Mouse (Mus musculus): ENCODE results near the gene Cdh13. TPM values are rescaled to one million over a fixed set of nuclear protein-coding genes. Genes with fewer than 3 reads are reported as not detected.
"Not testable (repeated sequence)": the region's sequence is repeated elsewhere in the genome, so short reads cannot be mapped to it uniquely, and the experiment has no call there.

Gene Cdh13
- polyA plus RNA-seq, 1 experiment from 2014 or later, result 62.2 TPM

DNA sequence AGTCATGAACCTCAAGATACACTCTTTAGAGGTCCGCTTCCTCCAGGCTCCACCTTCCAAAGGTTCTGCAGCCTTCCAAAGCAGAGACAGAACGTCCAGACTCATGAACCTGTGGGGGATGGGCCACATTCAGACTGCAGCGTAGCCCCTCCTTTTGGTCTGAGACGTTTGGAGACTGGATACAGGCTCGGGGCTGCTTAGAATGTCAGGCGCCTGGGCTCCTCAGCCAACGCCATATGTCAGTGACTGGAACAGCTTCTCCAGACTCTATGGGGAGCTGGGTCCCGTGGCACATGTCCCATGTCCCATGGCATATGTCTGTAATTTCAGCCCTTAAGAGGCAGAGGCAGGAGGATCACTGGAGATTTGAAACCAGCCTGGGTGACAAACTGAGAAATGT is 989.4 kb downstream of the Cdh13 start:
- no peak for TF ChIP-seq CTCF (IDR thresholded peaks at IDR 0.05)
- ATAC-seq (no peak), DNase-seq (ENCODE audit: low read depth, low spot score) (no peak)
- H3K27me3 ChIP-seq, result no peaks in the 10 kb centered on the region
- POLR2A ChIA-PET, result no interaction called here
- in situ Hi-C loops (cut with MboI; ENCODE audit: low pct_unique_long_range_greater_than_20kb), result no loop called here
- CTCF ChIA-PET, result interaction anchor here (1.0 kb wide), 1 partner anchor 12 kb away, joined by 3 read pairs; no protein-coding TSS in a partner anchor

DNA sequence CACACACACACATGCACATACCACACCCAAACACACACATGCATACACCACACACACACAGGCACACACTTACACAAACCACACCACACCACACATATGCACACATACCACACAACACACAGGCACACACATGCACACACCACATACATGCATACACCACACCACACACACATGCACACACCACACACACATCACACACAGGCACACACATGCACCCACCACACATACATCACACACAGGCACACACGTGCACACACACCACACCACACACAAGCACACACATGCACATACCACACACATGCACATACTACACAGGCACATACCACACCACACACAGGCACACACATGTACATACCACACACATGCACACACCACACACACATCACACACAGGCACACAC is 991.9 kb downstream of the Cdh13 start:
- no peak for DNase-seq (ENCODE audit: low read depth, low spot score)
- in situ Hi-C loops (cut with MboI; ENCODE audit: low pct_unique_long_range_greater_than_20kb), result no loop called here
- POLR2A ChIA-PET, result no interaction called here

DNA sequence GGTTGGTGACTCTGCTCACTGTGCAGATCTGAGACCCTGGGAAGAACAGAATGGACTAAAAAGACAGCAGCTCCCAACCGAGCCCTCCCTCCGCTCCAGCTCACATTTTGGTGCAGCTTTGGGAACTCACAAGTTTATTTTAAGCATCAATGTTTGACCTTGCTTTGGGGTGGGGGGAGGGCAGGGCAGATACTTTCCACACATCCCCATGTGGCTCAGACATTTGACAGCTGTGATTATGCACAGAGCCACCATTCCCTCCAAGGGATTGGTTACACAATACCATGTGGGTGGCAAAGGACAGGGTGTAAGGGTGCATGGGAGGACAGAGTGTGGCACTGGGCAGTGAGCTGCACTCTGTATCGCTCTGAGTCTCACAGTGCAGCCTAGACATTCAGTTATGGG is 993.5 kb downstream of the Cdh13 start:
- no peak for TF ChIP-seq CTCF (IDR thresholded peaks at IDR 0.05)
- no peak for ATAC-seq
- H3K27me3 ChIP-seq, result no peaks in the 10 kb centered on the region
- ChIA-PET CTCF (no interaction called here), POLR2A (no interaction called here)
- no peak for DNase-seq (ENCODE audit: low read depth, low spot score)
- in situ Hi-C loops (cut with MboI; ENCODE audit: low pct_unique_long_range_greater_than_20kb), result no loop called here

More for the DNA sequence above, 991.9 kb downstream of the Cdh13 start:
- no peak for ATAC-seq
- CTCF ChIA-PET, result no interaction called here
- TF ChIP-seq CTCF (IDR thresholded peaks at IDR 0.05), result no peak
- H3K27me3 ChIP-seq, result no peaks in the 10 kb centered on the region

DNA sequence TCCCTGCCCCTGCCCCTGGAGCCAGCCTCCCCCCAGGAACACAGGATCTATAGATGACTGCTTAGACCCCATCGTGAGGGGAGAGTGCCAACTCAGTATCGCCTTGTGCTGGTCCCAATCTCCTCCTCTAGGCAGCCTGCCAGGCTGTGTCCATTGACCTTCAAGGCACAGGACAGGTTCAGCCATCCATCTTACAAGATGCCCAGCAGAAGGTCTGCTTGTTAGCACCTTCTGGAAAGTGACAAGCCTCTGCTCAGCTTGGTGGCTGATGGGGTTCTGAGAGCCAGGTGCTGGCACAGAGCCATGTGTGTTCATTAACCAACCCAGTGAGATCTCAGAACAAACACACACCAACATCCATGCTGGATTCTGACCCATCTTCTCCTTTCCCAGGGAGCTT is 998.2 kb downstream of the Cdh13 start:
- ChIA-PET CTCF (no interaction called here), POLR2A (no interaction called here)
- TF ChIP-seq CTCF (IDR thresholded peaks at IDR 0.05), result no peak
- ATAC-seq, result no peak
- H3K27me3 ChIP-seq, result no peaks in the 10 kb centered on the region
- no peak for DNase-seq (ENCODE audit: low read depth, low spot score)
- in situ Hi-C loops (cut with MboI; ENCODE audit: low pct_unique_long_range_greater_than_20kb), result no loop called here

DNA sequence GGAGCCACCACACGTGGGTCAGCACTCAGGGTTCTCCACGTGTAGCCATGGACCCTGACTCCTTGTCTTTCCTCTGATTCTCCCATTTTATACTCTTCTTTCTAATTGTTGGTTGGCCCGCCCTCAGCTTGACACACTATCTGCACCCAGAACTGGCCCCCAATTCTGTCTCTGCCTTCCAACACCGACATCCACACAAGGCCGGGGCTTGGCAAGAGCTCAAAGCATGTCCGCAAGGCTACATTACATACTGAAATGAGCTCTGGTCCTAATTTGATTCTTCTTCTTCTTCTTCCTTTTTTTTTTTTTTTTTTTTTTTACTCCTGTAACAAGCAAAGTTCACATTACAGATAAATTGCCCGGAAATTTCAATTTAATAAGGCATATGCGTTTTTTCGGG is 1001.0 kb downstream of the Cdh13 start:
- CTCF ChIA-PET, result interaction anchor here (1.2 kb wide), 1 partner anchor 12 kb away, joined by 3 read pairs; no protein-coding TSS in a partner anchor
- no peak for TF ChIP-seq CTCF (IDR thresholded peaks at IDR 0.05)
- no peaks in the 10 kb centered on the region for H3K27me3 ChIP-seq
- ATAC-seq (no peak), DNase-seq (ENCODE audit: low read depth, low spot score) (no peak)
- in situ Hi-C loops (cut with MboI; ENCODE audit: low pct_unique_long_range_greater_than_20kb), result no loop called here
- POLR2A ChIA-PET, result no interaction called here

DNA sequence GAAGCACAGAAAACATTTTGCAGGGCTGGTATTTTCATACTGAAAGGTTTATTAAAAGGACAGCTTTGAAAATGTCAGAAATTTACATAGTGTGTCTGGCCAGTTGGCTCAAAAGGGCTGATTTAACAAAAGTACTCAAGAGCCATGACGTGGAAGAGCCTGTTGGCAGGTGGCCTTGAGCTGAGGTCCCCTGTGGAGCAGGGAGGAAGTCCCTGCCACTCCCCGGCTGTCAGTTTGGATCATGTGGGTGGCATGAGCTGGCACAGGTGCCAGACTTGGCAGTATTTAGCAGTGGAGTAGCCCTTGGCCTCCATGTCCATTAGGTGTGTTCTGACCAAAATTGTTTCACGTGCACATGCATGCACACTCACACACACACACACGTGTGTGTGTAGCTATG is 1001.4 kb downstream of the Cdh13 start:
- ChIA-PET POLR2A (no interaction called here), CTCF (interaction anchor here (1.2 kb wide), 1 partner anchor 12 kb away, joined by 3 read pairs; no protein-coding TSS in a partner anchor)
- ATAC-seq (no peak), DNase-seq (ENCODE audit: low read depth, low spot score) (no peak)
- H3K27me3 ChIP-seq, result no peaks in the 10 kb centered on the region
- no peak for TF ChIP-seq CTCF (IDR thresholded peaks at IDR 0.05)
- in situ Hi-C loops (cut with MboI; ENCODE audit: low pct_unique_long_range_greater_than_20kb), result no loop called here

DNA sequence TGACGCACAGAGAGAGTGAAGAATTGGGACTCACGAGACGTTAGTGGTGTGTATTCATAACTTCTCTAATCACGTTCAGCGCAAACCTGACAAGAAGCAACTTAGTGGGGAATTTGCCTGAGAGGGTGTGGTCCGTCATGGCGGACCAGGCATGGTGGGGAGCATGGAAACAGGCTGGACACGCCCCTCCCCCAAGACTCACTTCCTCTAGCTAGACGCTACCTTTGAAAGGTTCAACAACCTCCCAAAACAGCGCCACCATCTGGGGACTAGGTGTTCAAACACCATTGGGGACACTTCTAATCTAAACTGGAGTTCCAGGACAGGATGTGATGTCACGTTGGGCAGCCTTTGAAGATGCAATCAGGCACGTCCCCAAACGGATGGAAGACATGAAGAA is 1011.9 kb downstream of the Cdh13 start:
- no peaks in the 10 kb centered on the region for H3K27me3 ChIP-seq
- no peak for TF ChIP-seq CTCF (IDR thresholded peaks at IDR 0.05)
- in situ Hi-C loops (cut with MboI; ENCODE audit: low pct_unique_long_range_greater_than_20kb), result no loop called here
- ATAC-seq, result no peak
- ChIA-PET POLR2A (no interaction called here), CTCF (no interaction called here)
- DNase-seq (ENCODE audit: low read depth, low spot score), result no peak

DNA sequence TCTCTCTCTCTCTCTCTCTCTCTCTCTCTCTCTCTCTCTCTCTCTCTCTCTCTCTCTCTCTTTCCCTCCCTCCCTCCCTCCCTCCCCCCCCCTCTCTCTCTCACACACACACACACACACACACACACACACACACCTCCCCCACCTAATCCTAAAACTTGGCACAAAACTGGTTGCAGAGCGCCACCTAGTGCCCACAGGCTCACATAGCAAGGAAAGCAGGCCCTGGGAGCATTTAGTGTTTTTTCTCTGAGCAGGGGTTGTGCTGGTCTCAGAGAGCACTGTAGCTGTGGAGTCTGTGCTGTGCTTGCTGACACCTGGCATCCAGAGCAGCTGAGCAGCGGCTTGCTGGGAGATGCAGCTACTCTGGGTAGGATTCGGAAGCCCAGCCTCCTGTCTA is 1014.2 kb downstream of the Cdh13 start:
- H3K27me3 ChIP-seq; in situ Hi-C loops (cut with MboI; ENCODE audit: low pct_unique_long_range_greater_than_20kb); ATAC-seq; DNase-seq (ENCODE audit: low read depth, low spot score); POLR2A ChIA-PET: not testable (repeated sequence)
- TF ChIP-seq CTCF (IDR thresholded peaks at IDR 0.05), result peak; percentile 83
- CTCF ChIA-PET, result interaction anchor here (0.9 to 1.8 kb wide), 3 partner anchors 10 to 17 kb away, joined by 3 to 4 read pairs (median 3); no protein-coding TSS in a partner anchor

DNA sequence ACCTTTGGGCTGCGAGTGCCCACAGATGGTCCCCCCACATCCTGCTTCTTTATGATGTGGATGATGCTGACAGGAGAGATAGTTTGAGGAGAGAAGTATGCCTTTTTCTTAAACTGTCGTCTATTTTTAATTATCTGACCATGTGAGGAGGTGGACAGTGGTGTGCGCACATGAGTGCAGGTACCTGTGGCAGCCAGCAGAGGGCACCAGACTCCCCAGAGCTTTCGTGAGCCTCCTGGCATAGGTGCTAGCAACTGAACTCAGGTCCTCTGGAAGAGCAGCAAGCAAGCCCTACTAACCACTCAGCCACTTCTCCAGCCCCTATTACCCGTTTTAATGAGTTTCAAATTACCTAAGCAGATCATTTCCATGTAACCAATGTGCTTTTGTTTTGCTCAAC is 1016.8 kb downstream of the Cdh13 start:
- ChIA-PET CTCF (no interaction called here), POLR2A (no interaction called here)
- TF ChIP-seq CTCF (IDR thresholded peaks at IDR 0.05), result peak; percentile 43
- no peak for ATAC-seq
- H3K27me3 ChIP-seq, result no peaks in the 10 kb centered on the region
- DNase-seq (ENCODE audit: low read depth, low spot score), result no peak
- in situ Hi-C loops (cut with MboI; ENCODE audit: low pct_unique_long_range_greater_than_20kb), result no loop called here

DNA sequence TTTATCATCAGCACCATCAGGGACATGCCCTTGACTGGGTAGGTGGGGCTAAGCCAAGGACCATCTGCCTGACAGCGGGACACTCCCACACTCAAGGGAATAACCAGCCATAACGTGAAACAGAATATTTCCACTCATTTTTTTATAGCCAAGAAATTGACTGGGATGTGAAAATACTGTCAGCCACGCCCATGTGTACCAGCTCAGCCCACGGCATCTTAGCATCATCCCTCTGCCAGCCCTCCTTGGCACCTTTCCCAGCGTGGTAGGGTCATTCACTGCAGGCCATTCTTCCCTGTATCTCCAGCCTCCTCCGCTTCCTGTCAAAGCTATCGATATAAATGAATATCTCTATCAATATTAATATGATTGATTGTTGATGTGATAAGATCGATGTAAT is 1020.7 kb downstream of the Cdh13 start:
- POLR2A ChIA-PET, result no interaction called here
- DNase-seq (ENCODE audit: low read depth, low spot score) (no peak), ATAC-seq (no peak)
- CTCF ChIA-PET, result no interaction called here
- in situ Hi-C loops (cut with MboI; ENCODE audit: low pct_unique_long_range_greater_than_20kb), result no loop called here
- no peak for TF ChIP-seq CTCF (IDR thresholded peaks at IDR 0.05)
- no peaks in the 10 kb centered on the region for H3K27me3 ChIP-seq

DNA sequence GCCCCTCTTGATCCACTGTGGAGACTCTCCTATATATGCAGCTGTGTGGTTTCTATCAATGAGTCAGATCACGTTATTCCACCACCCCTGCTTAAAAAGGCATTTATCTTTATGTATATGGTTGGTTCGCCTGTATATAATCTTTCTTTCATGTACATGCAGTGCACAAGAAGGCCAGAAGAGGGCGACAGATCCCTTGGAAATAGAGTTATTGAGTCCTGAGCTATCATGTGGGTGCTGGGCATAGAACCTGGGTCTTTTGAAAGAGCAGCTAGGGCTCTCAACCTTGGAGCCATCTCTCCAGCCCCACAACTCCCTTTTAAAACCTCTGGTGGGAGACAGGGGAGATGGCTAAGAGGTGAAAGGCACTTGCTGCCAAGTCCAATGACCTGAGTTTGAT is 1027.9 kb downstream of the Cdh13 start:
- in situ Hi-C loops (cut with MboI; ENCODE audit: low pct_unique_long_range_greater_than_20kb), result loop anchor here (5.0 kb wide), 1 partner anchor 71 kb away; no protein-coding TSS in a partner anchor
- DNase-seq (ENCODE audit: low read depth, low spot score) (no peak), ATAC-seq (no peak)
- ChIA-PET POLR2A (interaction anchor here (0.6 kb wide), 1 partner anchor 210 kb away, joined by 3 read pairs; no protein-coding TSS in a partner anchor), CTCF (interaction anchor here (0.7 to 2.0 kb wide), 3 partner anchors 10 to 72 kb away, joined by 3 to 7 read pairs (median 4); no protein-coding TSS in a partner anchor)
- peak; percentile 76 for TF ChIP-seq CTCF (IDR thresholded peaks at IDR 0.05)
- H3K27me3 ChIP-seq, result no peaks in the 10 kb centered on the region

DNA sequence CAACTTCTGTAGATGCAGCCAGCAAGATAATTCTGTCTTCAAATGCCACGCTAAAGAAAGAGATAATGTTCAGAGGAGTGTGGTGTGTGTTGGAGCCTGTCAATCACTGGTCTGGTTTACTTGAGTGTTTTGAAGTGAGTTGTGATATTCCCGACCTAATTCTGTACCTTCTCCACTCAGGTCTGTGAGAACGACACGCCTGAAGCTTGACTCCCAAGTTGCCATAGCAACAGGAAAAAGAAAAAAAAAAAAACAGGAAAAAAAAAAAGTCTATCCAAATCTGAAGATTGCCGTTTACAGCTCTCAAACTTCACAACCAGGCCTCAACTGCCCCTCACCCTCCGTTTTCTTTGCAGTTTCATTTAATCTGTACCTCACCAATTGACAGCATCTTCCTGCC is 1039.7 kb downstream of the Cdh13 start:
- no peaks in the 10 kb centered on the region for H3K27me3 ChIP-seq
- DNase-seq (ENCODE audit: low read depth, low spot score) (no peak), ATAC-seq (no peak)
- CTCF ChIA-PET, result no interaction called here
- POLR2A ChIA-PET, result no interaction called here
- no peak for TF ChIP-seq CTCF (IDR thresholded peaks at IDR 0.05)
- in situ Hi-C loops (cut with MboI; ENCODE audit: low pct_unique_long_range_greater_than_20kb), result no loop called here
